Mouse (Mus musculus) myocyte (in vitro differentiated cells): ENCODE measurements around the gene Eif4g3.

ENCODE experiments used
- CEBPB ChIP-seq: IDR thresholded peaks from 2 replicates; pipeline ENCODE4 v1.6.1; 2011; ENCODE audit warnings: mild to moderate bottlenecking, moderate library complexity; ENCODE audit not compliant: poor library complexity, insufficient read depth, severe bottlenecking
- MAX ChIP-seq: IDR thresholded peaks from one replicate; pipeline ENCODE4 v1.6.1; 2011; ENCODE audit warnings: low read depth, mild to moderate bottlenecking, control low read depth
- MYOG ChIP-seq, 3 experiments: IDR thresholded peaks; one replicate each; pipeline ENCODE4 v1.6.1; 2011; ENCODE audit warnings: control low read depth in 2 of 3, low read depth in 2 of 3, mild to moderate bottlenecking in 2 of 3; ENCODE audit not compliant: insufficient read length in 2 of 3, control insufficient read depth in 1 of 3, insufficient read depth in 1 of 3
- POLR2A ChIP-seq: IDR thresholded peaks from one replicate; pipeline ENCODE4 v1.6.1; 2011; ENCODE audit warnings: low read depth, mild to moderate bottlenecking, control low read depth, moderate library complexity; ENCODE audit not compliant: insufficient read length
- TCF12 ChIP-seq: IDR thresholded peaks from one replicate; pipeline ENCODE4 v1.6.1; 2011; ENCODE audit warnings: mild to moderate bottlenecking, control low read depth; ENCODE audit not compliant: poor library complexity, insufficient read depth, severe bottlenecking
- USF1 ChIP-seq: IDR thresholded peaks from one replicate; pipeline ENCODE4 v1.6.1; 2011; ENCODE audit warnings: low read depth, mild to moderate bottlenecking, control low read depth, moderate library complexity

DNA sequence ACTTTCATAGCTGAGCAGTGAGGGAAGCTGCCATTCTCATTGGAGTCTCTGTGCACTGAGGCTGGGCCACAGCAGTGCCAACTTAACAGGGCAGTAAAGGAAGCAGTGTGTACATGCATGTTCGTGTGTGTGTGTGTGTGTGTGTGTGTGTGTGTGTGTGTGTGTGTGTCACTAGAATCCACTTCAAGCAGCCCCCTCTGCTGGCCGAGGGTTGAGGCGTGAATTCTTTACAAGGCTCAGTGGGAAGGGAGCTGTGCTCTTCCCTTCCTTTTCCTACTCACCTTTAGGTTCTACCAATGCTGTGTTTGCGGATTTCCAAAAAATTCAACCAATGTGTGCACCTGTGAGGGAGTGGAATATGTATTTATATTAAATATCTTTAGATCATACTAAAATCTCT, 41.0 kb downstream of the Eif4g3 start:
- TF ChIP-seq POLR2A (no peak), USF1 (no peak), TCF12 (no peak), MAX (no peak), CEBPB (no peak), MYOG (IDR thresholded peaks at IDR 0.05; ENCODE audit: control insufficient read depth in 1 of 3, insufficient read depth in 1 of 3, insufficient read length in 2 of 3, low read depth in 2 of 3) (no peak)
